Mouse (Mus musculus) lung, postnatal 14 days (tissue): ENCODE data around the gene Myh13.

Experiments used
- DNase-seq: peaks from one replicate; pipeline ENCODE4 v3.0.0; 2021

Myh13 gene

GRCm38 (mm10) chr11:67321358-67321757, at the start of gene Myh13:
Gene Myh13, plus strand, starts transcription at chr11:67321658.
- DNase-seq = no peak

- peak; percentile 8 for DNase-seq
These were observed 44.8 kb upstream of the Myh13 start, which contains the start of gene Myh8 for GRCm38 (mm10) chr11:67276601-67277174. Gene Myh8, plus strand, starts transcription at chr11:67277124.

- DNase-seq = no peak
These were observed 28.0 kb upstream of the Myh13 start for GRCm38 (mm10) chr11:67293440-67293839.

- no peak for DNase-seq
These were observed 7.6 kb upstream of the Myh13 start for GRCm38 (mm10) chr11:67313733-67314452.

GRCm38 (mm10) chr11:67326536-67326935, 5.1 kb downstream of the Myh13 start:
- no peak for DNase-seq

- DNase-seq = no peak
These were observed 23.1 kb downstream of the Myh13 start for GRCm38 (mm10) chr11:67344556-67344955.

GRCm38 (mm10) chr11:67345186-67345855, 23.9 kb downstream of the Myh13 start:
- no peak for DNase-seq

GRCm38 (mm10) chr11:67345856-67346236, 24.4 kb downstream of the Myh13 start:
- DNase-seq = no peak

- DNase-seq = peak; percentile 81
These were observed 28.8 kb downstream of the Myh13 start for GRCm38 (mm10) chr11:67350153-67350768.

- no peak for DNase-seq
These were observed 31.6 kb downstream of the Myh13 start for GRCm38 (mm10) chr11:67353011-67353410.

- no peak for DNase-seq
These were observed 36.6 kb downstream of the Myh13 start for GRCm38 (mm10) chr11:67358031-67358430.

- DNase-seq = no peak
These were observed 40.8 kb downstream of the Myh13 start for GRCm38 (mm10) chr11:67362236-67362635.

GRCm38 (mm10) chr11:67364551-67364950, 43.1 kb downstream of the Myh13 start:
- DNase-seq = no peak

- no peak for DNase-seq
These were observed 43.7 kb downstream of the Myh13 start for GRCm38 (mm10) chr11:67364986-67365721.

- DNase-seq = no peak
These were observed 45.5 kb downstream of the Myh13 start for GRCm38 (mm10) chr11:67366936-67367335.

GRCm38 (mm10) chr11:67373333-67373732, 51.9 kb downstream of the Myh13 start:
- DNase-seq = peak; percentile 40

GRCm38 (mm10) chr11:67376308-67376707, 54.9 kb downstream of the Myh13 start:
- peak; percentile 22 for DNase-seq

- DNase-seq = peak; percentile 58
These were observed 58.4 kb downstream of the Myh13 start for GRCm38 (mm10) chr11:67379703-67380510.

GRCm38 (mm10) chr11:67381833-67382232, 60.4 kb downstream of the Myh13 start:
- DNase-seq = no peak

GRCm38 (mm10) chr11:67384653-67385052, 63.2 kb downstream of the Myh13 start:
- DNase-seq = no peak

GRCm38 (mm10) chr11:67386815-67387415, 65.5 kb downstream of the Myh13 start:
- no peak for DNase-seq
